Mouse (Mus musculus) embryonic facial prominence, embryonic 14.5 days (tissue): ENCODE data around the gene Camp. TPM values are rescaled to one million over a fixed set of nuclear protein-coding genes. Genes with fewer than 3 reads are reported as not detected.

ENCODE experiments used
- microRNA-seq: library from miRNA; unstranded; fragments of <30 nt; microRNA quantifications from one replicate; pipeline ENCODE4, GENCODE M21; 2016; ENCODE audit warnings: borderline number of aligned reads
- polyA plus RNA-seq: library from polyadenylated mRNA; unstranded; fragments of >200 nt; fragmentation: Nextera tagmentation; extraction: Ambion mirVana; gene quantifications from 2 replicates; pipeline ENCODE4 v1.2.1, GENCODE M21; 2014

The Camp gene
- polyA plus RNA-seq, 1 experiment from 2014 or later, result 4.9 TPM

Small RNAs within 50 kb of the gene (microRNA-seq; reads per million reads assigned to microRNA genes)
- gene Mir7089, result 1.7 reads per million, percentile 2 among the genes with 10 or more reads in this experiment

Other genes starting within 250 kb of the Camp start
- 0.11 TPM in 1 of 2 replicates, not detected in the other for gene Fbxw24, start 223.6 kb downstream of the Camp start, polyA plus RNA-seq
- gene Fbxw25, start 185.0 kb downstream of the Camp start, polyA plus RNA-seq, result not detected in 2 replicates
- not detected in 2 replicates for gene Fbxw18, start 146.9 kb downstream of the Camp start, polyA plus RNA-seq
- 0.21 TPM in 1 of 2 replicates, not detected in the other for gene Fbxw26, start 103.5 kb downstream of the Camp start, polyA plus RNA-seq
- not detected in 2 replicates for gene Fbxw27, start 58.9 kb downstream of the Camp start, polyA plus RNA-seq
- gene Spink8, start 37.3 kb downstream of the Camp start, polyA plus RNA-seq, result 0.29 and 1.7 TPM in 2 replicates
- 53.2 and 53.4 TPM in 2 replicates for gene Nme6, start 16.9 kb downstream of the Camp start, polyA plus RNA-seq
- 24.5 and 28.4 TPM in 2 replicates for gene Cdc25a, start 26.0 kb upstream of the Camp start, polyA plus RNA-seq
- 101 and 112 TPM in 2 replicates for gene Map4, start 81.8 kb upstream of the Camp start, polyA plus RNA-seq